Mouse (Mus musculus) thymus, postnatal 25 days (tissue): ENCODE data around the gene Usp20.

Source experiments
- DNase-seq: peaks from one replicate; pipeline ENCODE4 v3.0.0; 2022

Usp20 gene

GRCm38 (mm10) chr2:30990221-30990620, 8.1 kb downstream of the Usp20 start:
- DNase-seq = no peak

- DNase-seq = no peak
These were observed 12.8 kb downstream of the Usp20 start for GRCm38 (mm10) chr2:30994853-30995252.

GRCm38 (mm10) chr2:30995432-30995996, 13.4 kb downstream of the Usp20 start:
- DNase-seq = no peak

GRCm38 (mm10) chr2:30998443-30999260, 16.6 kb downstream of the Usp20 start:
- no peak for DNase-seq

- no peak for DNase-seq
These were observed 20.8 kb downstream of the Usp20 start for GRCm38 (mm10) chr2:31002857-31003256.

GRCm38 (mm10) chr2:31005453-31005852, 23.4 kb downstream of the Usp20 start:
- no peak for DNase-seq

- peak; percentile 25 for DNase-seq
These were observed 24.4 kb downstream of the Usp20 start for GRCm38 (mm10) chr2:31006434-31006833.

- DNase-seq = no peak
These were observed 25.1 kb downstream of the Usp20 start for GRCm38 (mm10) chr2:31007208-31007607.

- DNase-seq = no peak
These were observed 31.5 kb downstream of the Usp20 start for GRCm38 (mm10) chr2:31013371-31014120.

- DNase-seq = no peak
These were observed 35.7 kb downstream of the Usp20 start for GRCm38 (mm10) chr2:31017625-31018317.

- DNase-seq = no peak
These were observed 36.4 kb downstream of the Usp20 start for GRCm38 (mm10) chr2:31018519-31018918.

GRCm38 (mm10) chr2:31019011-31019410, 36.9 kb downstream of the Usp20 start:
- DNase-seq = no peak

GRCm38 (mm10) chr2:31020202-31020601, 38.1 kb downstream of the Usp20 start:
- DNase-seq = no peak

GRCm38 (mm10) chr2:31023940-31024339, 41.9 kb downstream of the Usp20 start:
- no peak for DNase-seq

- peak; percentile 71 for DNase-seq
These were observed 42.7 kb downstream of the Usp20 start for GRCm38 (mm10) chr2:31024618-31025370.

GRCm38 (mm10) chr2:31025458-31025857, 43.4 kb downstream of the Usp20 start:
- DNase-seq = peak; percentile 5

- DNase-seq = no peak
These were observed 44.6 kb downstream of the Usp20 start for GRCm38 (mm10) chr2:31026642-31027041.

GRCm38 (mm10) chr2:31031972-31032371, 49.9 kb downstream of the Usp20 start:
- no peak for DNase-seq

- DNase-seq = no peak
These were observed 54.7 kb downstream of the Usp20 start for GRCm38 (mm10) chr2:31036811-31037210.

GRCm38 (mm10) chr2:31040043-31040442, 58.0 kb downstream of the Usp20 start:
- no peak for DNase-seq

GRCm38 (mm10) chr2:31040487-31040886, 58.4 kb downstream of the Usp20 start:
- no peak for DNase-seq

- no peak for DNase-seq
These were observed 59.3 kb downstream of the Usp20 start for GRCm38 (mm10) chr2:31041386-31041785.
